Mouse (Mus musculus) heart, postnatal 0 days (tissue): Measurements from ENCODE around the gene Mthfsd. TPM values are rescaled to one million over a fixed set of nuclear protein-coding genes. Genes with fewer than 3 reads are reported as not detected.
A peak's percentile ranks its signal among the peaks of the same experiment; 100 is the strongest.

ENCODE experiments used
- ATAC-seq: fragments of 200-750 bp; cut with Nextera tagmentation; 2 replicates; pipeline ENCODE4 v1.8.0; 2017; ENCODE audit warnings: low read depth, moderate number of reproducible peaks, moderate library complexity; ENCODE audit not compliant: insufficient read depth
- DNase-seq: peaks from one replicate; pipeline ENCODE4 v3.0.0-alpha.2; 2016; ENCODE audit warnings: low spot score
- H3K27ac ChIP-seq: fragments of 300-500 bp; sonication (generic); 2 replicates; pipeline ENCODE4 v1.5.1; 2014; ENCODE audit warnings: low read depth, mild to moderate bottlenecking
- H3K27me3 ChIP-seq: fragments of 300-500 bp; sonication (generic); 2 replicates; pipeline ENCODE4 v1.6.1; 2014; ENCODE audit warnings: low read length, mixed read lengths; ENCODE audit not compliant: control insufficient read depth, insufficient read depth
- H3K36me3 ChIP-seq: fragments of 300-500 bp; sonication (generic); replicated peaks from 2 replicates; pipeline ENCODE4 v1.6.1; 2014; ENCODE audit warnings: low read length, mixed read lengths; ENCODE audit not compliant: control insufficient read depth, insufficient read depth
- H3K4me1 ChIP-seq: fragments of 300-500 bp; sonication (generic); 2 replicates; pipeline ENCODE4 v1.6.1; 2014; ENCODE audit warnings: antibody characterized with exemption; ENCODE audit not compliant: control insufficient read depth, insufficient read depth
- H3K4me2 ChIP-seq: fragments of 300-500 bp; sonication (generic); 2 replicates; pipeline ENCODE4 v1.6.1; 2014; ENCODE audit warnings: low read depth, mild to moderate bottlenecking, low read length, moderate library complexity
- H3K4me3 ChIP-seq: fragments of 300-500 bp; sonication (generic); 2 replicates; pipeline ENCODE4 v1.5.1; 2014; ENCODE audit warnings: low read depth, low read length
- H3K9ac ChIP-seq: fragments of 300-500 bp; sonication (generic); replicated peaks from 2 replicates; pipeline ENCODE4 v1.6.1; 2014; ENCODE audit warnings: low read depth, low read length, mixed read lengths
- H3K9me3 ChIP-seq: fragments of 300-500 bp; sonication (generic); replicated peaks from 2 replicates; pipeline ENCODE4 v1.6.1; 2016; ENCODE audit warnings: low read length; ENCODE audit not compliant: control insufficient read depth
- CTCF ChIP-seq: IDR thresholded peaks from 2 replicates; pipeline ENCODE4 v1.5.1; 2016; ENCODE audit warnings: antibody characterized with exemption, control low read depth, low read depth
- EP300 ChIP-seq: IDR thresholded peaks from 2 replicates; pipeline ENCODE4 v1.6.1; 2016; ENCODE audit warnings: antibody characterized with exemption, low read depth
- WGBS: fragments of 180-500 bp; shearing (Covaris S2); extraction: QIAGEN DNeasy Blood & Tissue Kit; methylation state at CpG from one replicate; pipeline ENCODE4 v1.1.7; 2014; 5-methylcytosine and 5-hydroxymethylcytosine counted together
- polyA plus RNA-seq: library from polyadenylated mRNA; unstranded; fragments of >200 nt; fragmentation: Nextera tagmentation; extraction: Ambion mirVana; gene quantifications from 2 replicates; pipeline ENCODE4 v1.2.1, GENCODE M21; 2015
- total RNA-seq: library from RNA; depleted of rRNA; stranded (reverse); fragments of >200 nt; gene quantifications from 2 replicates; pipeline ENCODE4 v1.2.3, GENCODE M21; 2014; ENCODE audit warnings: low replicate concordance

Gene Mthfsd
- total and polyA plus RNA-seq, 2 experiments from 2014 or later = 22.7 to 26.8 TPM

DNA sequence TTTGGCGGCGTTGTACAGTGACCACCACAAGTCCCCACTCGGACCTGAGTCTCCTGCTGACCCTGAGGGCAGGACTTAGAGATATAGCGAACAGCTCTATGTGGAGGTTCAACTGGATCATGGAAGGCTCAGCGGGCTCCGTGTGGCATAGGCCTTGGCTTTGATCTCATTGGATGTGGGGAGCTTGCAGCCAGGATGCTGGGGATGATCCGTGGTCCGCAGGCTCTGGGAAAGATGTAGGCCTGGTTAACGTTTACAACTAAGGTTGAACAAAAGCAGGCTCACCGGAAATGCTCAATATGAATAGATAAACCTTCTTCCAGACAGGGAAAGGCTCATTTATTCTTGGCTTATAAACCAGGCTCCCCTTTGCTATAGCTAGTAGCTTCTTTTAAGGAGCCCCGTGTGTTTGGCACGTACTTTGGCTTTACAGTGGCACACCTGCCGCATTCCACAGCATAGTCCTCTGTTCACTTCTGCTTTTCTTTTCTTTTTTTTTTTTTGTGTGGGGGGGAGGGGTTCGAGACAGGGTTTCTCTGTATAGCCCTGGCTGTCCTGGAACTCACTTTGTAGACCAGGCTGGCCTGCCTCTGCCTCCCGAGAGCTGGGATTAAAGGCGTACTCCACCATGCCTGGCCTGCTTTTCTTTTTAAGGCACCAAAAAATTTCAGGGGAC, 21.2 kb upstream of the Mthfsd start:
- H3K27me3 ChIP-seq = peaks cover 73% of the 10 kb centered on the region
- 48% methylated on average over 16 of the region's 16 CpGs for WGBS

DNA sequence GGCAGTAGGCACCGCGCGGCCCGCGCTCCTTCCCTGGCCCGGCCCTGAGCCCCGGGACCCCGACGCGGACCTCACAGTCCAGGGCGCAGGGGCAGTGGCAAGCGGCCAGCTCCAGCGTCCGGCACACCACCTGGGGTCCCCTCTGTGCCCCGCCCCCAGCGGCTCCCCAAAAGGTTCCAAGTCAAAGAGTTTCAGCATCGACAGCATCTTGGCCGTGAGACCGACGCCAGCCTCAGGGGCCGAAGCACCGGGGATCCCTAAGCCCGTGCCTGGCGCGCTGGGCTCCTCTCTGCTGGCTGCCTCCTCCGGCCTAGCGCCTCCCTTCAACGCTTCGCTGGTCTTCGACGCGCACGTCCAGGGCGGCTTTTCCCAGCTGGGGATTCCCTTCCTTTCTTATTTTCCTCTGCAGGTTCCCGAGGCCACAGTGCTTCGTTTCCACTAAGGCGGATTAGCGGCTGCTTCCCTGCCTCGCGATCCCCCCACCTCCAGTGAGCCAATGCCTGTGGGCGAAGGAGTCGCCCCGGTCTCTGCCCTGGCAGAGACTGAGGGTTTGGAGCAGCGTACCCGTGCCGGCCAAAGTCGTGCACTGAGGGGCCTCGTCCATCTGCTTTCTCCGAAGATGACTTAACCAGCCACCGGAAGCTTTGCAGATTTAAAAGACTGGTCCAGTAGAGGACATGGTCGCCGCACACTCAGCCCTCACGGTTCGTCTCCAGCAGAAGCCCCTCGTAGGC, 20.5 kb upstream of the Mthfsd start:
- WGBS = 11% methylated on average over 53 of the region's 55 CpGs
- TF ChIP-seq CTCF (no peak), EP300 (no peak)
- no peaks in the 10 kb centered on the region for H3K36me3 ChIP-seq
- no peaks in the 10 kb centered on the region for H3K9me3 ChIP-seq
- ATAC-seq (no peak), DNase-seq (no peak)
- H3K27me3 ChIP-seq = peaks cover 80% of the 10 kb centered on the region
- no peak overlapping the region for H3K9ac ChIP-seq
- H3K4me2 ChIP-seq = peak overlapping the region; percentile 45
- H3K4me3 ChIP-seq = peak overlapping the region; percentile 30
- H3K27ac ChIP-seq = no peak overlapping the region
- 0 out of 2 replicates have a peak, but pooled peaks cover 10% of the 10 kb centered on the region for H3K4me1 ChIP-seq

More for the DNA sequence above, 21.2 kb upstream of the Mthfsd start:
- DNase-seq (no peak), ATAC-seq (no peak)
- no peak for TF ChIP-seq CTCF
- no peak for TF ChIP-seq EP300
- H3K4me2 ChIP-seq = no peak overlapping the region
- H3K9ac ChIP-seq = no peak overlapping the region
- no peak overlapping the region for H3K4me3 ChIP-seq
- no peak overlapping the region for H3K27ac ChIP-seq
- H3K9me3 ChIP-seq = no peaks in the 10 kb centered on the region
- H3K4me1 ChIP-seq = 0 out of 2 replicates have a peak, but pooled peaks cover 10% of the 10 kb centered on the region
- no peaks in the 10 kb centered on the region for H3K36me3 ChIP-seq

DNA sequence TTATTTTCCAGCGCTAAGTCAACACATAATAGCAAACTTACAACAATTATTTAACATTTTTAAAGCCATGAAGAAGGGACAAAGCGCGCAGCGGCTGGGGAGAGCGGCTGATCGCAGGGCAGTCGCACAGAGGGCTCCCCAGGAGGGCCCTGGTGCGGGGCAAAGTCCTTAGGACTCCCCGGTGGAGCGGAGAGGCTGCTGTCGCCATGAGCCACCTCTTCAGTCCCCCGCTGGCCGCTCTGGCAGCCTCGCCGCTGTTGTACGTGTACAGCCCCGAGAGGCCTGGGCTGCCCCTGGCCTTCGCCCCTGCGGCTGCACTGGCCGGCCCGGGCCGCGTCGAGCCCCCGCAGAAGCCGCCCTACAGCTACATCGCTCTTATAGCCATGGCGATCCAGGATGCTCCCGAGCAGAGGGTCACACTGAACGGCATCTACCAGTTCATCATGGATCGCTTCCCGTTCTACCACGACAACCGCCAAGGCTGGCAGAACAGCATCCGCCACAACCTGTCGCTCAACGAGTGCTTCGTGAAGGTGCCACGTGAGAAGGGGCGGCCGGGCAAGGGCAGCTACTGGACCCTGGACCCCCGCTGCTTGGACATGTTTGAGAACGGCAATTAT, 19.7 kb upstream of the Mthfsd start, which contains the start of gene Foxl1:
Foxl1 (plus strand) TSS at position 185 of the 620 bp plus-strand sequence.
- ATAC-seq = no peak
- H3K4me3 ChIP-seq = peak within 1 kb of the TSS; percentile 30
- H3K4me1 ChIP-seq = 0 out of 2 replicates have a peak, but pooled peaks cover 10% of the 10 kb centered on the region

DNA sequence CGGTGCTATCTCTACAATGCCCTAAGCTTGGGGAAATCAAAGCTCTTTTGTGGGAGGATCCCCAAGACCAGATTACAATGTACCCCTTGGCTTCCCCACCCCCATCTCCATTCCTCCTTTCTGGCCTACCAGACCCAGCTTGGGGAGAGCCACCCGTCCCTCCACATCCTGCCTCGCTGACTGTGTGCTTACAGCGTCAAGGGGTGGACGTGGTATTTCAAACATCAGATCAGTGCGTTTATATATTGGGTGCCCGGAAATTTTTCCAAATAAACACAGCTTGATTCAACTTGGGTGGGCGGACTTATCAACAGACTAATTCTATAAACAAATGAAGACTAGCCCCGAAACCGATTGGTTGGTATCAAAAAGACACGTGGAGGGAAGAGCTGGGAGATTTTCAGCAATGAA, 19.1 kb upstream of the Mthfsd start:
- H3K9me3 ChIP-seq = no peaks in the 10 kb centered on the region
- H3K27ac ChIP-seq = no peak overlapping the region
- H3K4me2 ChIP-seq = no peak overlapping the region
- H3K4me3 ChIP-seq = no peak overlapping the region
- 0 out of 2 replicates have a peak, but pooled peaks cover 10% of the 10 kb centered on the region for H3K4me1 ChIP-seq
- TF ChIP-seq EP300 = no peak
- TF ChIP-seq CTCF = no peak
- WGBS = 19% methylated on average over 11 of the region's 11 CpGs
- no peak overlapping the region for H3K9ac ChIP-seq
- H3K27me3 ChIP-seq = peaks cover 94% of the 10 kb centered on the region
- H3K36me3 ChIP-seq = no peaks in the 10 kb centered on the region
- ATAC-seq = no peak
- no peak for DNase-seq

More for the DNA sequence above, 19.7 kb upstream of the Mthfsd start, which contains the start of gene Foxl1:
- Histone ChIP-seq H3K9me3 (no peaks in the 10 kb centered on the region), H3K9ac (no peak within 1 kb of the TSS), H3K27ac (no peak within 1 kb of the TSS), H3K36me3 (no peaks in the 10 kb centered on the region), H3K4me2 (peak within 1 kb of the TSS; percentile 45), H3K27me3 (peaks cover 88% of the 10 kb centered on the region)
- WGBS = 12% methylated on average over 43 of the region's 43 CpGs
- no peak for DNase-seq
- no peak for TF ChIP-seq EP300
- TF ChIP-seq CTCF = no peak

DNA sequence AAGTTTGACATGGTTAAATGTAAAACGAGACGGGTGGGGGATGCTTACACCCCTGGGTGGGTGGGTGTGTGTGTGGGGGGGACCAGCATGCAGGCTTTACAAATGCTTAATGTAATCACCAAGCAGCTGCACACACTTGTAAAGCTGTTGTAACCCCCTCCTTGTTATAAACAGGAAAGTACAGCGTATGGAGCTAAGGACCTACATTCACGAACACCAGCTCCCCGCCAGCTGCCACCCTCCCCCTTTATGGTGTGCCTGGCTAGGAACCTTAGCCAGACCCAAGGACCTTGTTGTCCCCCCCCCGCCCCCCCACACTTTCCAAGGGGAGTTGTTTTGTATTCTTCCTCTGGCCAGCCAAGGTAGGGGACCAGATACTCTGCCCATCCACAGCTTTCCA, 18.5 kb upstream of the Mthfsd start:
- peaks cover 97% of the 10 kb centered on the region for H3K27me3 ChIP-seq
- TF ChIP-seq CTCF (no peak), EP300 (no peak)
- 0 out of 2 replicates have a peak, but pooled peaks cover 10% of the 10 kb centered on the region for H3K4me1 ChIP-seq
- ATAC-seq (no peak), DNase-seq (no peak)
- H3K4me2 ChIP-seq = no peak overlapping the region
- H3K36me3 ChIP-seq = no peaks in the 10 kb centered on the region
- H3K27ac ChIP-seq = no peak overlapping the region
- H3K4me3 ChIP-seq = no peak overlapping the region
- no peaks in the 10 kb centered on the region for H3K9me3 ChIP-seq
- WGBS = 30% methylated on average over 6 of the region's 6 CpGs
- H3K9ac ChIP-seq = no peak overlapping the region
